Mouse (Mus musculus) heart, embryonic 14.5 days (tissue): ENCODE results near the gene Mfsd13b. TPM values are rescaled to one million over a fixed set of nuclear protein-coding genes. Genes with fewer than 3 reads are reported as not detected.
"Not testable (repeated sequence)": the region's sequence is repeated elsewhere in the genome, so short reads cannot be mapped to it uniquely, and the experiment has no call there.

Source experiments
- ATAC-seq: fragments of 200-750 bp; cut with Nextera tagmentation; 2 replicates; pipeline ENCODE4 v1.8.0; 2017; ENCODE audit warnings: low read depth, moderate TSS enrichment; ENCODE audit not compliant: insufficient number of reproducible peaks, insufficient read depth, low FRiP score
- H3K27ac ChIP-seq, 2 experiments: fragments of 200-500 bp in 1 of 2; fragments of 300-500 bp in 1 of 2; sonication (generic) in 1 of 2; replicated peaks in 1 of 2; 2 replicates each; pipeline ENCODE4 v1.5.1; 2012 to 2014; ENCODE audit warnings: low read depth in 2 of 2, low read length in 2 of 2, control low read depth in 1 of 2, mild to moderate bottlenecking in 1 of 2, mixed read lengths in 1 of 2; ENCODE audit not compliant: control insufficient read depth in 1 of 2, insufficient read depth in 1 of 2
- H3K27me3 ChIP-seq: fragments of 300-500 bp; sonication (generic); 2 replicates; pipeline ENCODE4 v1.6.1; 2014; ENCODE audit warnings: mild to moderate bottlenecking, low read length, control low read depth; ENCODE audit not compliant: control insufficient read depth, insufficient read depth
- H3K36me3 ChIP-seq: fragments of 300-500 bp; sonication (generic); 2 replicates; pipeline ENCODE4 v1.6.1; 2014; ENCODE audit warnings: mild to moderate bottlenecking, control low read depth, low read length, mixed read lengths; ENCODE audit not compliant: control insufficient read depth, insufficient read depth
- H3K4me1 ChIP-seq, 2 experiments: fragments of 200-500 bp in 1 of 2; fragments of 300-500 bp in 1 of 2; sonication (generic) in 1 of 2; 2 replicates each; pipeline ENCODE4 v1.6.1; 2012 to 2014; ENCODE audit warnings: low read length in 2 of 2, control low read depth in 1 of 2, mixed read lengths in 1 of 2; ENCODE audit not compliant: control insufficient read depth in 2 of 2, insufficient read depth in 2 of 2
- H3K4me2 ChIP-seq: fragments of 300-500 bp; sonication (generic); 2 replicates; pipeline ENCODE4 v1.6.1; 2014; ENCODE audit warnings: mild to moderate bottlenecking, low read length
- H3K4me3 ChIP-seq, 2 experiments: fragments of 200-500 bp in 1 of 2; fragments of 300-500 bp in 1 of 2; sonication (generic) in 1 of 2; 2 replicates each; pipeline ENCODE4 v1.5.1; 2012 to 2014; ENCODE audit warnings: low read length in 2 of 2, mild to moderate bottlenecking in 2 of 2, control low read depth in 1 of 2, low read depth in 1 of 2, moderate library complexity in 1 of 2; ENCODE audit not compliant: control insufficient read depth in 1 of 2, insufficient read depth in 1 of 2
- H3K9ac ChIP-seq: fragments of 300-500 bp; sonication (generic); 2 replicates; pipeline ENCODE4 v1.6.1; 2014; ENCODE audit warnings: mild to moderate bottlenecking, low read length
- H3K9me3 ChIP-seq: fragments of 300-500 bp; sonication (generic); 2 replicates; pipeline ENCODE4 v1.6.1; 2016; ENCODE audit warnings: low read length, control low read depth; ENCODE audit not compliant: control insufficient read depth
- WGBS: fragments of 180-500 bp; shearing (Covaris S2); extraction: QIAGEN DNeasy Blood & Tissue Kit; methylation state at CpG from one replicate; pipeline ENCODE4 v1.1.7; 2014; 5-methylcytosine and 5-hydroxymethylcytosine counted together
- polyA plus RNA-seq: library from polyadenylated mRNA; unstranded; fragments of >200 nt; fragmentation: Nextera tagmentation; extraction: Ambion mirVana; gene quantifications from 2 replicates; pipeline ENCODE4 v1.2.1, GENCODE M21; 2014

Gene Mfsd13b
- polyA plus RNA-seq, 1 experiment from 2014 or later = 0.22 TPM

- no peak overlapping the region for H3K9ac ChIP-seq
- H3K4me3 ChIP-seq = no peak overlapping the region
- H3K36me3 ChIP-seq = peaks cover 93% of the 10 kb centered on the region
- H3K4me1 ChIP-seq = no peaks in the 10 kb centered on the region
- no peak overlapping the region for H3K4me2 ChIP-seq
- no peak overlapping the region for H3K27ac ChIP-seq
- H3K9me3 ChIP-seq = no peaks in the 10 kb centered on the region
- no peak for ATAC-seq
- H3K27me3 ChIP-seq = no peaks in the 10 kb centered on the region
- 83% methylated on average over 6 of the region's 6 CpGs for WGBS
Measured at GRCm38 (mm10) chr7:120941214-120941613, 41.1 kb upstream of the Mfsd13b start.

GRCm38 (mm10) chr7:120942506-120942905, 39.8 kb upstream of the Mfsd13b start:
- no peak overlapping the region for H3K4me3 ChIP-seq
- no peak for ATAC-seq
- H3K4me2 ChIP-seq = no peak overlapping the region
- H3K27me3 ChIP-seq = no peaks in the 10 kb centered on the region
- peaks cover 87% of the 10 kb centered on the region for H3K36me3 ChIP-seq
- H3K9me3 ChIP-seq = no peaks in the 10 kb centered on the region
- no peak overlapping the region for H3K27ac ChIP-seq
- H3K9ac ChIP-seq = no peak overlapping the region
- 65% methylated on average over 1 of the region's 1 CpGs for WGBS
- no peaks in the 10 kb centered on the region for H3K4me1 ChIP-seq

- Histone ChIP-seq H3K9ac (no peak overlapping the region), H3K36me3 (peaks cover 85% of the 10 kb centered on the region)
- ATAC-seq = no peak
Measured at GRCm38 (mm10) chr7:120943936-120944509, 38.3 kb upstream of the Mfsd13b start.

GRCm38 (mm10) chr7:120953591-120953990, 28.7 kb upstream of the Mfsd13b start:
- not testable (repeated sequence) for H3K27ac ChIP-seq, H3K27me3 ChIP-seq, H3K4me3 ChIP-seq, H3K4me2 ChIP-seq, ATAC-seq, H3K4me1 ChIP-seq, H3K9me3 ChIP-seq, H3K9ac ChIP-seq
- peaks cover 42% of the 10 kb centered on the region for H3K36me3 ChIP-seq
- 85% methylated on average over 7 of the region's 7 CpGs for WGBS

More at GRCm38 (mm10) chr7:120943936-120944509, 38.3 kb upstream of the Mfsd13b start:
- Histone ChIP-seq H3K4me1 (no peaks in the 10 kb centered on the region), H3K27me3 (no peaks in the 10 kb centered on the region), H3K4me2 (no peak overlapping the region), H3K27ac (no peak overlapping the region), H3K4me3 (no peak overlapping the region), H3K9me3 (no peaks in the 10 kb centered on the region)
- WGBS = 65% methylated on average over 7 of the region's 8 CpGs

- Histone ChIP-seq H3K4me1 (no peaks in the 10 kb centered on the region), H3K27ac (no peak overlapping the region), H3K27me3 (no peaks in the 10 kb centered on the region), H3K9ac (no peak overlapping the region), H3K9me3 (no peaks in the 10 kb centered on the region), H3K4me2 (no peak overlapping the region), H3K4me3 (no peak overlapping the region), H3K36me3 (peaks cover 49% of the 10 kb centered on the region)
- ATAC-seq = no peak
- 81% methylated on average over 2 of the region's 2 CpGs for WGBS
Measured at GRCm38 (mm10) chr7:120960116-120960515, 22.2 kb upstream of the Mfsd13b start.

- peaks cover 49% of the 10 kb centered on the region for H3K36me3 ChIP-seq
- 80% methylated on average over 6 of the region's 6 CpGs for WGBS
- no peak overlapping the region for H3K4me3 ChIP-seq
- H3K27ac ChIP-seq = no peak overlapping the region
- no peaks in the 10 kb centered on the region for H3K27me3 ChIP-seq
- H3K9me3 ChIP-seq = no peaks in the 10 kb centered on the region
- no peak for ATAC-seq
- no peaks in the 10 kb centered on the region for H3K4me1 ChIP-seq
- no peak overlapping the region for H3K9ac ChIP-seq
- no peak overlapping the region for H3K4me2 ChIP-seq
Measured at GRCm38 (mm10) chr7:120960601-120961000, 21.7 kb upstream of the Mfsd13b start.

- Histone ChIP-seq H3K27ac (no peak overlapping the region), H3K4me3 (no peak overlapping the region), H3K4me1 (no peaks in the 10 kb centered on the region), H3K4me2 (no peak overlapping the region), H3K9ac (no peak overlapping the region), H3K36me3 (peaks cover 40% of the 10 kb centered on the region), H3K9me3 (no peaks in the 10 kb centered on the region), H3K27me3 (no peaks in the 10 kb centered on the region)
- WGBS = 65% methylated on average over 3 of the region's 3 CpGs
- no peak for ATAC-seq
Measured at GRCm38 (mm10) chr7:120961893-120962292, 20.4 kb upstream of the Mfsd13b start.

GRCm38 (mm10) chr7:120963126-120963525, 19.2 kb upstream of the Mfsd13b start:
- no peaks in the 10 kb centered on the region for H3K27me3 ChIP-seq
- no peak for ATAC-seq
- no peak overlapping the region for H3K4me3 ChIP-seq
- H3K9ac ChIP-seq = no peak overlapping the region
- H3K27ac ChIP-seq = no peak overlapping the region
- no peaks in the 10 kb centered on the region for H3K4me1 ChIP-seq
- no peak overlapping the region for H3K4me2 ChIP-seq
- 73% methylated on average over 5 of the region's 5 CpGs for WGBS
- no peaks in the 10 kb centered on the region for H3K9me3 ChIP-seq
- peaks cover 33% of the 10 kb centered on the region for H3K36me3 ChIP-seq
